Mouse (Mus musculus) adrenal gland, adult 8-10 months (tissue): ENCODE results near the gene Gm3591. TPM values are rescaled to one million over a fixed set of nuclear protein-coding genes. Genes with fewer than 3 reads are reported as not detected.
"Not testable (repeated sequence)": the region's sequence is repeated elsewhere in the genome, so short reads cannot be mapped to it uniquely, and the experiment has no call there.

ENCODE experiments used
- DNase-seq: peaks from one replicate; pipeline ENCODE4 v3.0.0; 2022
- total RNA-seq, 4 experiments: library from RNA; stranded (reverse); gene quantifications; 2 replicates each; pipeline ENCODE4 v1.2.4; 2022

Gene Gm3591
- total RNA-seq: not detected

DNA sequence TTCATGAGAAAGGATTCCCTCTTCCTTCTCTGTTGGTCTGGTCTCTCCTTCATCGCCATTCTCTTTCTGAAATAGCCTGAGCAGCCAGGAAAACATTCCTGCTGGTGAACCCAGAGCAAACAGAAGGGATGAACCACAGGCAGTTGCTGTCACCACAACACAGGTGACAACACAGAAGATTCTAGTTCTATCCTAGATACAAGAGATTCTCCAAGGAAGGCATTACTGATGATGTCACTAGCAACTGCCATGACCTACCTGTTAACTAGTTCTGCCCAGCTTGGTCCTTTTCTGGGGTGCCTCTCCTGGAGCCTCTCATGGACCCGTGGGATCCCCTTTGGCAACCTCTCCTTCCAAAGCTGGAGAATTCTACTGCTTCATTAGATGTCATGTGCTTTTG lies at the start of gene Gm3591:
TSS of gene Gm3591 (minus strand) at position 101 of the 400 bp plus-strand sequence.
- not testable (repeated sequence) for DNase-seq

DNA sequence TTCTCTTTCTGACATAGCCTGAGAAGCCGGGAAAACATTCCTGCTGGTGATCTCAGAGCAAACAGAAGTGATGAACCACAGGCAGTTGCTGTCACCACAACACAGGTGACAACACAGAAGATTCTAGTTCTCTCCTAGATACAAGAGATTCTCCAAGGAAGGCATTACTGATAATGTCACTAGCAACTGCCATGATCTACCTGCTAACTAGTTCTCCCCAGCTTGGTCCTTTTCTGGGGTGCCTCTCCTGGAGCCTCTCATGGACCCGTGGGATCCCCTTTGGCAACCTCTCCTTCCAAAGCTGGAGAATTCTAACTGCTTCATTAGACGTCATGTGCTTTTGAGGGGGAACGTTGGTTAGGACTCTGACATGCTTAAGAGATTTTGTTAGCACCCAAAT lies 32.2 kb upstream of the Gm3591 start, which contains the start of gene Gm3594:
TSS of gene Gm3594 (minus strand) at position 101 of the 400 bp plus-strand sequence.
- not testable (repeated sequence) for DNase-seq

DNA sequence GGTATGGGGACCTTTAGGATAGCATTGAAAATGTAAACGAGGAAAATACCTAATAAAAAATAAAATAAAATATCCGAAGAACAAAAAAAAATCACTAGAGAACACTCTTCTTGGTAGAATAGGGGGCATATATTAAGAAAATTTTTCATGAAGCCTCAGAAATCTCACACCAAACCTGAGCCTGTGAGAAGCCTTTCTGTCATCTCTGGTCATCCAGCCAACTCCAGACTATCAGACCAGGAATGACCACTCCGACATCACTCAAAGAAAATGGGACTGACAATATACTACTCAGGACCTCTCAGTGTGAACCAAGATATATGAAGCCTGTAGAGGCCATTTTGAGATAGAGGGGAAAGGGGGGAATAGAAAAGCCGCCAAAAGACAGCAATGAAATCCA lies 28.5 kb upstream of the Gm3591 start:
- not testable (repeated sequence) for DNase-seq

GRCm38 (mm10) chr14:6440206-6440605 lies 27.9 kb upstream of the Gm3591 start:
- not testable (repeated sequence) for DNase-seq

GRCm38 (mm10) chr14:6426766-6427165 lies 14.5 kb upstream of the Gm3591 start:
- not testable (repeated sequence) for DNase-seq

GRCm38 (mm10) chr14:6426353-6426752 lies 14.1 kb upstream of the Gm3591 start:
- DNase-seq: not testable (repeated sequence)

GRCm38 (mm10) chr14:6390219-6390618 lies 22.1 kb downstream of the Gm3591 start, which contains the start of gene Gm16440:
TSS of gene Gm16440 (minus strand) at chr14:6390319.
- not testable (repeated sequence) for DNase-seq

Other genes starting within 250 kb of the Gm3591 start
- gene Gm21560, start 193.2 kb downstream of the Gm3591 start, total RNA-seq: not detected
- under 1 TPM in 2 of 4 experiments, not detected in 2; 0.31 to 0.92 TPM for gene Gm3411, start 125.2 kb downstream of the Gm3591 start, total RNA-seq
- gene Gm21103, start 107.6 kb downstream of the Gm3591 start, total RNA-seq: not detected
- not detected for gene Gm3618, start 68.8 kb downstream of the Gm3591 start, total RNA-seq
- gene Gm16440, start 22.2 kb downstream of the Gm3591 start, total RNA-seq: not detected
- gene Gm3594, start 32.1 kb upstream of the Gm3591 start, total RNA-seq: not detected
- not detected for gene Gm8356, start 124.8 kb upstream of the Gm3591 start, total RNA-seq
- under 1 TPM in 1 of 4 experiments, not detected in 3; 0.52 TPM for gene Gm3629, start 178.1 kb upstream of the Gm3591 start, total RNA-seq
- not detected for gene Gm3460, start 209.9 kb upstream of the Gm3591 start, total RNA-seq